ENCODE assay signal across 7 mouse cellular contexts in the genomic region with DNA sequence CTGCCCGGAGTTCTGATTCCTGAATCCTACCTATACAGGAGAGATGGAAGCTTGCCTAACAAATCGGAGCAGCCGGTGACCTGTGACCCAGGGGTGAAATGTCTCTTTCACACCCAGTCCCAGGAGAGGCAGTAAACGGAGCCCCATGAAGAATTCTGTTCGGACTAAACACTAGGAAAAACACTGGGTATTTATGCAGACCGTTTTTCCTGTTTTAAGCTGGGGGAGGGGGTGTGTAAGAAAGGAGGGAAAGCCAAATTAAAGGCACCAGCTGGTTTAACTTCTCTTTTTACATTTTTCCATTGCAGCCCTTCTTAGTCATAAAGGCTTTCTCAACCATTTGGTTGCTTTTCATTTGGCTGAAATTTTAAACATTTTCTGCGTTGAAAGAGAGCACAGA.
DNase-seq lines count a peak whose midpoint lies in the region; ATAC-seq lines count a peak whose summit lies in the region.

No protein-coding gene starts in this region.

- peak; percentile 23; the same call in 1 of the 2 replicates for ATAC-seq in midbrain, embryonic 12.5 days (ENCODE audit: low FRiP score, low read depth)
- ATAC-seq in midbrain, embryonic 13.5 days, result no peak
- no peak for ATAC-seq in embryonic facial prominence, embryonic 12.5 days (ENCODE audit: insufficient number of reproducible peaks, insufficient read depth, low FRiP score, low TSS enrichment)
- no peak for ATAC-seq in monocyte, adult 5-6 weeks (replicated peaks; ENCODE audit: insufficient number of reproducible peaks, low FRiP score, low TSS enrichment, poor library complexity, severe bottlenecking)

- no peak overlapping the region for H3K27ac ChIP-seq in midbrain, embryonic 12.5 days (replicated peaks)
- H3K27ac ChIP-seq in midbrain, embryonic 13.5 days, result no peak overlapping the region
- H3K27ac ChIP-seq in embryonic facial prominence, embryonic 12.5 days, result peak overlapping the region; percentile 77

- no peaks in the 10 kb centered on the region for H3K9me3 ChIP-seq in midbrain, embryonic 12.5 days
- no peaks in the 10 kb centered on the region for H3K9me3 ChIP-seq in midbrain, embryonic 13.5 days
- 0 out of 2 replicates have a peak, but pooled peaks cover 4% of the 10 kb centered on the region for H3K9me3 ChIP-seq in embryonic facial prominence, embryonic 12.5 days

- peak; percentile 18 for DNase-seq in hindlimb bud, embryonic 11.5 days (ENCODE audit: extremely low spot score, low read depth, low spot score)
- DNase-seq in lung, postnatal 10 days, result peak; percentile 18
- DNase-seq in c-Kit-positive CD71-positive TER-119-positive erythroid progenitor cells, embryonic 14.5 days (ENCODE audit: low spot score), result no peak

- 27% methylated on average over 7 of the region's 7 CpGs for WGBS in midbrain, embryonic 12.5 days
- 24% methylated on average over 7 of the region's 7 CpGs for WGBS in midbrain, embryonic 13.5 days
- WGBS in embryonic facial prominence, embryonic 12.5 days, result 7% methylated on average over 7 of the region's 7 CpGs

- H3K9ac ChIP-seq in midbrain, embryonic 12.5 days (replicated peaks), result no peak overlapping the region
- H3K9ac ChIP-seq in midbrain, embryonic 13.5 days (replicated peaks), result no peak overlapping the region
- H3K9ac ChIP-seq in embryonic facial prominence, embryonic 12.5 days, result no peak overlapping the region

- H3K36me3 ChIP-seq in midbrain, embryonic 12.5 days, result no peaks in the 10 kb centered on the region
- no peaks in the 10 kb centered on the region for H3K36me3 ChIP-seq in midbrain, embryonic 13.5 days
- H3K36me3 ChIP-seq in embryonic facial prominence, embryonic 12.5 days, result no peaks in the 10 kb centered on the region

- H3K4me1 ChIP-seq in midbrain, embryonic 12.5 days, result peaks cover 26% of the 10 kb centered on the region
- H3K4me1 ChIP-seq in midbrain, embryonic 13.5 days (replicated peaks), result peaks cover 18% of the 10 kb centered on the region
- H3K4me1 ChIP-seq in embryonic facial prominence, embryonic 12.5 days, result peaks cover 18% of the 10 kb centered on the region

- H3K4me3 ChIP-seq in midbrain, embryonic 12.5 days, result no peak overlapping the region
- H3K4me3 ChIP-seq in midbrain, embryonic 13.5 days (replicated peaks), result no peak overlapping the region
- H3K4me3 ChIP-seq in embryonic facial prominence, embryonic 12.5 days, result no peak overlapping the region

- H3K27me3 ChIP-seq in midbrain, embryonic 12.5 days, result no peaks in the 10 kb centered on the region
- H3K27me3 ChIP-seq in midbrain, embryonic 13.5 days, result no peaks in the 10 kb centered on the region
- no peaks in the 10 kb centered on the region for H3K27me3 ChIP-seq in embryonic facial prominence, embryonic 12.5 days

- no peak overlapping the region for H3K4me2 ChIP-seq in midbrain, embryonic 12.5 days (replicated peaks)
- no peak overlapping the region for H3K4me2 ChIP-seq in midbrain, embryonic 13.5 days (replicated peaks)
- peak overlapping the region; percentile 17; the same call in 1 of the 2 replicates for H3K4me2 ChIP-seq in embryonic facial prominence, embryonic 12.5 days (replicated peaks)
